Mouse (Mus musculus) cerebellum, adult 2 months (tissue): ENCODE measurements around the gene Lgr5.

ENCODE experiments used
- CTCF ChIP-seq: fragments of 200-500 bp; IDR thresholded peaks from 2 replicates; pipeline ENCODE4 v1.5.1; 2011; ENCODE audit warnings: low read depth, mild to moderate bottlenecking, control low read depth, low read length, moderate library complexity, borderline replicate concordance; ENCODE audit not compliant: insufficient read depth
- POLR2A ChIP-seq: fragments of 200-500 bp; IDR thresholded peaks from 2 replicates; pipeline ENCODE4 v1.6.1; 2011; ENCODE audit warnings: low read length, control low read depth, borderline replicate concordance; ENCODE audit not compliant: insufficient read depth

DNA sequence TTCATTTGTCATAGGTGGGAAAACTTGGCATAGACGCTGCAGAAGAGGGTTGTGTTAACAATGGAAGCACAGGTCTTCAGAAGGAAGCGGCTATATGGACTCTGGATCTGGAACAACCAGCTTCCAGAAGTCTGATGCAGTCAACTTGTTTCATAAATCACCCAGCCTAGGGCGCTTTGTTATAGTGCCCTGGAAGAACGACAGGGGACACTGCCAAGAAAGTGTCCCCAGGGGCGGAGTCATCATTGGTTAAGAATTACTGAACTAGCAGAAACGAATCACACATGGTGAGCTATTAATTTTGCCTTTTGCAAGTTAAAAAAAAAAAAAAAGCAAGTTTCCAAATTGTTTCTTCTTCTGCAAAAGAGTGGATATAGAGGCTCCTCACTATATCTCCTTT is 44.7 kb downstream of the Lgr5 start:
- TF ChIP-seq POLR2A: no peak
- TF ChIP-seq CTCF: no peak
